Mouse (Mus musculus) layer of hippocampus, adult 18-20 months (tissue): ENCODE data around the gene Stra6. TPM values are rescaled to one million over a fixed set of nuclear protein-coding genes. Genes with fewer than 3 reads are reported as not detected.

ENCODE experiments used
- DNase-seq, 2 experiments: peaks; one replicate each; pipeline ENCODE4 v3.0.0; 2022; ENCODE audit warnings: low spot score in 2 of 2
- total RNA-seq, 2 experiments: library from RNA; stranded (reverse); gene quantifications; 2 replicates each; pipeline ENCODE4 v1.2.3; 2021

Gene Stra6
- total RNA-seq, 2 experiments from 2014 or later = 18.2 to 18.4 TPM

DNA sequence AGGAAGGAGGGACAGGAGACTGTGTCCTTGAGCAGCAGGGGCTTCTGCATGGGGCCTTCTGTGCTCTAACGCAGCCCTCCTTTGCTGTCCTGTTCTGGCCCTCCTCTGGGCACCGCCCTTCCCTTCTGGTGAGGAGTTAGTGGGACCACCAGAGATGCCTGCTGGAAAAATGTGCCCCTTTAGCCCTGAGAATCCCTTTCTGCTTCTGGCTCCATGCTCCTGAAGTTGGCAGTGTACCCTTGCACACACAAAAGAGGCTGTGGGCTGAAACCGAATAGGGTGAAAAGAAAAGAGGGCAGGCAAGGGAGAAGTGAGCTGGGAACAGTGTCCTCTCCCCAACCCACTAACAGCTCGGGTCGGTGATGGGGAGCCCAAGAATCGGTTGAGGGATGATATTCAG, 14.4 kb upstream of the Stra6 start:
- no peak for DNase-seq

GRCm38 (mm10) chr9:58049861-58050260, 13.7 kb upstream of the Stra6 start:
- no peak for DNase-seq

DNA sequence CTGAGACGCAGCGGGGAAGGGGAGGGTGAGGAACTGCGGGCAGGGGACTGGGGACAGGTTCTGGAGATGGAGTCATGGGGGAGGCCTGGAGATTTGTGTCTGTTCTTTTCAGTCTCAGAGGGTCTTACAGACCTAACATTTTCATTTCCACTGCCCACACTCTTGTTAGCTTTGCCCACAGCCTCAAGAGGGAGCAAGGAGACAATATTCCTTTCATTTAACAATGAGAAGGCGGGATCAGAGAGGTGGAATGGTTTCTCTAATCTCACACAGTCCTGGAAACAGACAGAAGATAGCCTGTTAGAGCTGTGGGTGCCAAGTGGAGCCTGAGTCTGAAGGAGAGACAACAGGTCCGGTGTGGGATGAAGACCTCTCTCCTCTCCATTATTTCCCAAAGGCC, 11.7 kb upstream of the Stra6 start:
- DNase-seq = peak in 1 of 2 experiments; percentile 49

GRCm38 (mm10) chr9:58053102-58053501, 10.5 kb upstream of the Stra6 start:
- DNase-seq = peak; percentile 54 to 82

- no peak for DNase-seq
Observed at GRCm38 (mm10) chr9:58053544-58053943, 10.0 kb upstream of the Stra6 start.

DNA sequence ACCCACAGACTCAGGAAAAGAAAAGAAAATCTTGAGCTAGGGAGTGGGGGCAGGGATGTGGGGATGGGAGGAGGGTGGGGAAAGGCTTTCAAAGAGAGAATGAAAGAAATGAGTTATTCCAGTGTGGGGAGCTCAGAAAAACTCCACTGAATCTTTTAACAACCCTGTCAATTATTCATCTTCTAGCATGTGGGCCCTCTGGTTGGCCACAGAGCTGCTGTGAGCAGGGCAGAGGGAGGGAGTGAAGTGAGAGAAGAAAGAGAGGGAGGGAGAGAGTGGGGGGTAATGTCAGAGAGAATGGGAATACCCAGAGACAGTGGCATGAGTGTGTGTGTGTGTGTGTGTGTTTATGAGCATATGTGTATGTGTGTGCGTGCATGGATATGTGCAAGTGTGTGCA, 9.6 kb upstream of the Stra6 start:
- DNase-seq = no peak

GRCm38 (mm10) chr9:58055666-58056065, 7.9 kb upstream of the Stra6 start:
- no peak for DNase-seq

DNA sequence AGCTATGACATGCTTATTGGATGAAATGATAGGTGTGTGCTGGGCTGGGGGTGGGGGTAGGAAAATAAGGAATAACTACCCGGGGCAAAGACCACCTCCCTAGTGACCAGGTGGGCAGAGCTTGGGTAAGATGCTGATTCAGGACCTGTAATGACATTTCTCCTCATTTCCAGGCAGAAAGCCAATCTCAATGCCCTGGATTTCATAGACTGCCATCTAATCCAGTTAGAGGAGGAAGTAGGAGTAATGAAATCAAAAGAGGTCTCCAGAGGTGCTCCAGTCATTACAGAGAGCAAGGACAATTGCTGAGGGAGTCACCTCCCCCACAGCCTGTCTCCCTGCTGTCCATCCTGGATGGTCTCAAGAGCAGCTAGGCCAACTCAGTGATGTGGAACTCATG, 3.7 kb upstream of the Stra6 start:
- DNase-seq = no peak

- DNase-seq = no peak
Observed at GRCm38 (mm10) chr9:58060677-58061667, 2.6 kb upstream of the Stra6 start.

GRCm38 (mm10) chr9:58065532-58065931, 1.9 kb downstream of the Stra6 start:
- no peak for DNase-seq

DNA sequence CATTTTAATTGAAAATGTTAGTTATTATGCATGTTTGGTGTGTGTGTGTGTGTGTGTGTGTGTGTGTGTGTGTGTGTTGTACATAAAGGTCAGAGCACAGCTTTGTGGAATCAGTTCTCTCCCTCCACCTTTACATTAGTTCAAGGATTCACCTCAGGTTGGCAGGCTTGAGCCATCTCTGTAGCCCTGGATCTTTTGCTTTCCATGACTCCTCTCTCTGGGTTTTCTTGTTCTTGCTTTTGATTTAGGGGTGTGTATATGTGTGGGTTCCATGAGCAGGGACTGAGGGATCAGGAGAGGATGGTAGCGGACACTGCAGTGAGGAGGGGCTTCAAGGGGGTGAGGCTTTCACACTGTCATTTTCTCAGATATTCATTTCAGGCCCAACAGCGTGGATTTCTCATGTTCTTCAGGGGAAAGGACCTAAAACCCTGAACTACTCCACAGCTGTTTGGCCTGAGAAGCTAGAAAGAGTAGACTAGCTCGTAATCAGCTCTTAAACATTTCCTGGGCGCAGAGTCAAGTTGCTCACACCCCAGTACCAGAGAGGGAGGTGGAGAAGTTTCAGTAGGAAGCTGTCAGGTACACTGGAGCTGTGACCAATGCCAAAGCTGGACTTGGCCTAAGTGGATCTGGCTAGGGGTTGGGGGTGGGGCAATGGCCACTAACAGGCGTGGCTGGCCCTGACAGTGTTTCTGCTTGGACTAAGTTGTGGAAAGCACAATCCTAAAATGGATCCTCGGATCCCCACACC, 2.6 kb downstream of the Stra6 start:
- no peak for DNase-seq

DNA sequence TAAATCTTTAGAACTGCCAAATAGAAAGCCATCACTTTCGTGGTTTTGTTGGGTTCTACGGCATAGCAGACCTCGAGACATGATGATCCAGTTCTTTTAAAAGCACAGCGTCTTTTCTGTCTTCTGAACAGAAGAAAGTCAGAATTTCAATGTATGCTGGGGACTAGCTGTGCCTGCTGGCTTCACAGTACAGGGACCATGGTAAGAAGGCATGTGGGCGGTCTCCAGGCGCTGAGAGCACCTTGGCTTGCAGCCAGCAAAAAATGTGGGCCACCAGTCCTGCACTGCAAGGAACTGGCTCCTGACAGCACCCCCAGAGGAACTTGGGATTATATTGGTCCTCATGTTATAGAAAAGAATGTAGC, 3.1 kb downstream of the Stra6 start:
- peak; percentile 63 to 83 for DNase-seq

DNA sequence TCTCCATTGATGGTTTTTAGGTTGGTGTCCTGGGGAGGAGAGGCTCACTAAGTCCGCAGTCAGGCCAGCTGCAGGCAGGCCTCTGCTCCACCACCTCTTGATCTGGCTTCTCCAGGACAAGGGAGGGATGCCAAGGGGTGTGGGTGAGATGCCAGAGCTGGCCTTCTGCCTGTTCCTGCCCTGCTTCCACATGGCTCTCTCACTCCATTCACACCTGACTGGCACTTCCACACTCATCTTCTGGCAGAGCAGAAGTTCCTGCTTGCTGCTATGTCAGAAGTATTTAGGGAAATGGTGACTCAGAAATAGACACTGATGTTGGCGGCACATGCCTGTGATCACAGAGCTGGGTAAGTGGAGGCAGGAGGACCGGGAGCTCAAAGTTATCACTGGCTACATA, 4.0 kb downstream of the Stra6 start:
- DNase-seq = no peak

DNA sequence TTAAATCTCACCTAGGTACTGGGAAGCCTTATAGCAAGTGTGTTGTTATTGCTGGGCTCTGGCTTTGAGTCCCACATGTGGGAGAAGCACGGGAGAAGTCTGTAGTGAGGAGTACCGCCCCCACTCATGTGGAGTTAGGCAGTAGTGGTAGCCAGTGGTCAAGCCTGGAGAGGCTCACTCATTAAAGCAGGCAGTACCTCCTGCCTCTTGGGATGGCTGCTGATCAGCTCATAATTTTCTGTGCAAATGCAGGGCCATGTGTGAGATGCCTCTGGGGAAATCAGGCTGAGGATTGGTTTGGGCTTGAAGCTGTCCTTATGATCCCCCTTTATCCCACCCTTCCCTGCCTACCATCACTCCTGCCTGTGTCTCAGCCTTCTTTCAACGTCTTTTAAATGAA, 11.0 kb downstream of the Stra6 start:
- DNase-seq = no peak

DNA sequence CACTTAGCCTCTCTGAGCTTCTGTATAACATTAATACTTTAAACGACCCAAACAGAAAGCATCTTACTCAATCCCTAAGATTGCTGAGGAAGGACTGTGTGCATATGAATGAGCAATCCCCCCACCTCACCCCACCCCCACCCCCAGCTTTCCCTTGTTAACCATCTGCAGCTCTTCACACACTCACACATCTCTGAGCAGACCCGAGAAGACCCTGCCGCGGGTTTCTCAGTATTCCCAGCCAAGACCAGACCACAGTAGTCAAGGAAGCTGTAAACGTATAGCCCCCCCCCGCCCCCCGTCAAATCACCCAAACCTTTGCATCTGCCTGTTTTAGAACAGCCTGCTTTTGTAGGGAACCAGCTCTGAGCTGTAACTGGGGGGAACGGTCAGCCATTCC, 21.0 kb downstream of the Stra6 start:
- DNase-seq = no peak

DNA sequence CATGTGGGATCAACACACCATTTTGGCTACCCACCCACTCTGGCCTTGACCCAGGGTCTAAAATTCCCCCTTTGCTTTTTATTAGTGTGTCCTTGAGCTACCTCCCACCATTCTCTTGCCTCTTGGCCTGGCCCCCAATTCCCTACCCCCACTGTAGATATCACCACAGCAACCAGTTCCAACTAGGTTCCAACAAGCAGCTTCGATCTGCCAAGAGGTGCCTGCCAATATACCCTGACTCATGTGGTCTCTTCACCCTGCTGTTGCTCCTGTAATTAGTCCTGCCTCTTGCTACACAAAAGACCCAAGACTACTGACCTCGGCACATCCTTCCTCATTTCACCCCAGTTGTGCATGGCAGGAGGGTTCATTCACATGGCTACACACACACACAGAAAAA, 21.5 kb downstream of the Stra6 start:
- DNase-seq = peak; percentile 65 to 82

DNA sequence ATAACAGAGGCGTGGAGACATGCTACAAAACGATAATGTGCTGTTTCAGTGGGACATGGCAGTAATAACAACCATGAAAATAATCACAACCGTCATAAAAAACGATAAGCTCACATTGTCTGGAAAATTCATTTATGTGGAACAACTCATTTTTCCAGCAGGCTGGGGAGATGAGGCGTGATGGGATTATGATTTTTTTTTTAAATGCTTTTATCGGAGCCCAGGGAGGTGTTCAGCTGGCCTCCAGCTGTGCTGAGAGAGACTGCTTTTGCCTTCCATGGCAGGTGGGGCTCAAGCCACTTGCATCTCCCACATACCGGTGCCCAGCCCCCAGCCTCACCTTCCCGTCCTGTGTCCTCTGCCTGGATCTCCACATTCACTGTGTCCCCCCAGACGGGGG, 22.6 kb downstream of the Stra6 start:
- no peak for DNase-seq

DNA sequence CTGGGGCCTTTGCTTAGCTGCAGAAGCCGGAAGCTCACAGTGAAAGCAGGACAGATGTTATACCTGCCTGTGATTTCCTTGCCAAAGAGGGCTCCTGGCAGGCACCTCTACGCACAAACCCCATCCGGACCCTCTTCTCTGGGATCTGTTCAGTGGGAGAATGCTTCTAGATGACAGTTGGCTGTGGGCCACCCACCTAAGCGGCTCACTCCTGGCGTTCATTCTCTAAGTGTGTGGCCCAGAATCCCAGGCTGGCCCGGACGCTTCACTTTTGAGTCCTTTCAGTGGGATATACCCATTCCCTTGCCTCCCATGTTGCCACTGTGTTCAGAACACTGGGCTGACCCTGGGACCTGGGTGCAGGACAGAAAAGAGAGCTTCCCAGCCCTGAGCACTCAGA, 23.3 kb downstream of the Stra6 start:
- no peak for DNase-seq

DNA sequence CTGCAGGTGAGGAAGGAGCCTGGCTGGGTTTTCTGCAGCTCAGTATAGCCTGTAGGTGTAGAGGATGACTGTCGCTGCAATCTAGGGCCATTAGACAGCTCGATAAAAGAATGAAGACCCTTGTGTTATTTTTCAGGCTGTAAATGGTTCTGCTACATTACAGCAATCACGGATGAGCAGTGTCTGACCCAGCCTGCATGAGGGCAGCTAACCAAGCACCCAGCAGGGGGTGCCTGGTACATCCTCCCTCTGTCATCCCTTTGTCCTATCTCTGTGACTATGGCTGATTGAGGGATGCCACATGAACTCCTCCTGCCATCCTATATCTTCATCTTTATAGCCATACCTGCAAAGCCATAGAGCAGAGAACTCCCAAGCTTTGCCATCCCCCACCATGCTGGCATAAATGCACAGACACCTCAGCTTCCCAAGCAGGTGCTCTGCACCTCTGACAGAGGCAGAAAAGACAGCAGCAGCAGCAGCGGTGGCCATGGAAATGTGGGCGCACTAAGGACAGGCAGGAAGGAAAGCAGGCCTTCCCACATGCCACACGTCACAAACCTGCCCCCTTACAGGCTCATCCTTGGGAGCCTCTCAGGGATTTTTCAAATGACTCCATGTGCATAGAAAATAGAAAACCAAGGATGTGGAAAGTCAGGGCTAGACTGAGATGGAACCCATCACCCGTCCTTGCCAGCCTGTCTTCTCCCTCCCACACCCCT, 23.9 kb downstream of the Stra6 start:
- DNase-seq = no peak

DNA sequence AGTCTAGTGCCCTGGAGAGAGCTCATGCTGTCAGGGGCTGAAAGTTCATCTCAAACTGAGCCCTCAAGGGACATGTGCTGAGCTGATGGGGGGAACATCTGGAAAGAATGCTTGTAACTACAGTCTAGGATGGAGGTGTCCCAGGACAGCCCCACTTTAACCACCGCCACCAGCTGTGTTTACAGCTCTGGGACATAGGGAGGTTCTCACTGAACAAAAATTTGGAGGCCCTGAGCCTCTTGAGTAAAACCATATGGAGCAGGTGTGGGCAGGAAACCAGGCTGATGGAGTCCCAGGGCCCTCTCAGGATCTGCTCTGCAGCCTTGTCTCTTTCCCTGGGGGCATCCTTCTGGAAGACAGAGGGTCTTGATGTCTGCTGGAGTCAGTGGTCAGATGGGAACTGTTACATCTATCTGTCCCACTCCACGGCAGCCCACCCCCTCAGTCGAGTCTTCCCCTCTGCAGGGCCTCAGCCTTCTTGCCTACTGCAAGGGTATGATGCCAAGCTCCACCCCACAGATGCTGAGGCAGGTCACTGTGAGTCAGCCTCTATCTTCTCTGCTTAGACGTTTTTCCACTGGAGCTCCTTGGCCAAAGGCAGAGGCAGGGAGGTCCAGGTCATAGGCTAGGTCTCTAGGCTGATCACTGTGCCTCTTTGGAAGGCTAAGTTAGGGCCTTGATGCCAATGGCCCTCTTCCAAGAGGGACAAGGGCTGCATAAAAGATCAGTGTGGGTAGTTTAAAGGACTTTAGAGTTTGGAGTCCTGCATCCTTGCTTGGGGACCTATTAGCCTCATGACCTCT, 28.2 kb downstream of the Stra6 start:
- DNase-seq = no peak
